Mouse (Mus musculus) liver, adult 2 months (tissue): ENCODE results near the gene Tll1. TPM values are rescaled to one million over a fixed set of nuclear protein-coding genes. Genes with fewer than 3 reads are reported as not detected.

Source experiments
- DNase-seq: peaks from one replicate; pipeline ENCODE4 v3.0.0-alpha.2; 2011; ENCODE audit warnings: low read depth, low spot score; ENCODE audit errors: extremely low read depth
- H3K27ac ChIP-seq: fragments of 200-500 bp; replicated peaks from 2 replicates; pipeline ENCODE4 v1.5.1; 2012; ENCODE audit warnings: low read depth, mild to moderate bottlenecking, control low read depth, inconsistent platforms, low read length; ENCODE audit not compliant: insufficient read depth
- H3K27me3 ChIP-seq: fragments of 200-500 bp; 2 replicates; pipeline ENCODE4 v1.6.1; 2012; ENCODE audit warnings: mild to moderate bottlenecking, moderate library complexity, low read length, inconsistent platforms; ENCODE audit not compliant: control insufficient read depth, insufficient read depth
- H3K36me3 ChIP-seq: fragments of 200-500 bp; 2 replicates; pipeline ENCODE4 v1.6.1; 2012; ENCODE audit warnings: low read length, inconsistent platforms; ENCODE audit not compliant: control insufficient read depth, insufficient read depth
- H3K4me1 ChIP-seq: fragments of 200-500 bp; 2 replicates; pipeline ENCODE4 v1.6.1; 2011; ENCODE audit warnings: low read length; ENCODE audit not compliant: control insufficient read depth, insufficient read depth
- H3K4me3 ChIP-seq: fragments of 200-500 bp; 2 replicates; pipeline ENCODE4 v1.5.1; 2011; ENCODE audit warnings: low read depth, mild to moderate bottlenecking, control low read depth, low read length, moderate library complexity; ENCODE audit not compliant: insufficient read depth
- H3K79me2 ChIP-seq: fragments of 200-500 bp; 2 replicates; pipeline ENCODE4 v1.6.1; 2012; ENCODE audit warnings: inconsistent platforms, mild to moderate bottlenecking, low read length, moderate library complexity; ENCODE audit not compliant: control insufficient read depth, insufficient read depth
- H3K9ac ChIP-seq: fragments of 200-500 bp; 2 replicates; pipeline ENCODE4 v1.6.1; 2012; ENCODE audit warnings: low read depth, mild to moderate bottlenecking, control low read depth, inconsistent platforms, low read length
- CTCF ChIP-seq: fragments of 200-500 bp; IDR thresholded peaks from 2 replicates; pipeline ENCODE4 v1.5.1; 2011; ENCODE audit warnings: low read depth, low read length, control low read depth
- POLR2A ChIP-seq: fragments of 200-500 bp; IDR thresholded peaks from 2 replicates; pipeline ENCODE4 v1.6.1; 2011; ENCODE audit warnings: low read length, control low read depth; ENCODE audit not compliant: insufficient read depth; ENCODE audit errors: extremely low read depth
- WGBS: fragments of 180-500 bp; shearing (Covaris S2); methylation state at CpG from one replicate; pipeline ENCODE4 v1.1.7; 2018; 5-methylcytosine and 5-hydroxymethylcytosine counted together
- polyA plus RNA-seq: library from polyadenylated mRNA; depleted of rRNA; stranded (reverse); fragments of >200 nt; gene quantifications from 2 replicates; pipeline ENCODE4 v1.2.3, GENCODE M21; 2012
- total RNA-seq: library from RNA; depleted of rRNA; stranded (reverse); fragments of >200 nt; gene quantifications from 2 replicates; pipeline ENCODE4 v1.2.3, GENCODE M21; 2014

Gene Tll1
- total and polyA plus RNA-seq, 2 experiments: under 0.01 TPM; not detected in 1

GRCm38 (mm10) chr8:64152216-64152804, 53.8 kb downstream of the Tll1 start:
- no peak for TF ChIP-seq CTCF
- TF ChIP-seq POLR2A: no peak

DNA sequence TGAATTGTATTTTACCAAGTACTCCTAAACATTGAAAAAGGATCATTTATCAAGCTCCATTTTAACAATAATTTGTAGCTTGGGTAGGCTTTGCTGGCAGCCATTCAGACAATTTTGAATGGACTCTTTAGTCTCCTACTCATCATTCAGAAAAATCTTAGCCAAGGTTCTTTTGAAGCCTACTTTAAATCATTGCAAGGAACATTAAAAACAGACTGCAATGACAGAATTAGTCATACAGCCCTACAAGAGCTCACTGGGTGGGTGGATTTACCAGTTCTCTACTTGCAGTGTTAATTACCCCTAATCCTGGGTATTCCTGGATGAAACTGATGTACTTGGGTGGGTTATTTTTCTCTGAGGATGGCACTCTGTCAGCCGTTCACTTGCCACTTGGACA, 69.5 kb downstream of the Tll1 start:
- no peak for DNase-seq
- H3K4me3 ChIP-seq: no peak overlapping the region
- no peak overlapping the region for H3K9ac ChIP-seq
- TF ChIP-seq POLR2A (no peak), CTCF (no peak)
- 92% methylated on average over 1 of the region's 1 CpGs for WGBS
- H3K27me3 ChIP-seq: no peaks in the 10 kb centered on the region
- H3K4me1 ChIP-seq: no peaks in the 10 kb centered on the region
- H3K79me2 ChIP-seq: no peaks in the 10 kb centered on the region
- H3K36me3 ChIP-seq: no peaks in the 10 kb centered on the region
- no peak overlapping the region for H3K27ac ChIP-seq

More at GRCm38 (mm10) chr8:64152216-64152804, 53.8 kb downstream of the Tll1 start:
- no peaks in the 10 kb centered on the region for H3K27me3 ChIP-seq
- no peak overlapping the region for H3K27ac ChIP-seq
- WGBS: 74% methylated on average over 9 of the region's 9 CpGs
- no peak for DNase-seq
- H3K36me3 ChIP-seq: no peaks in the 10 kb centered on the region
- H3K4me3 ChIP-seq: no peak overlapping the region
- no peaks in the 10 kb centered on the region for H3K4me1 ChIP-seq
- no peaks in the 10 kb centered on the region for H3K79me2 ChIP-seq
- H3K9ac ChIP-seq: no peak overlapping the region

- H3K79me2 ChIP-seq: no peaks in the 10 kb centered on the region
- WGBS: 64% methylated on average over 2 of the region's 2 CpGs
- H3K4me1 ChIP-seq: no peaks in the 10 kb centered on the region
- H3K4me3 ChIP-seq: no peak overlapping the region
- no peaks in the 10 kb centered on the region for H3K27me3 ChIP-seq
- no peak overlapping the region for H3K9ac ChIP-seq
- no peak for DNase-seq
- H3K27ac ChIP-seq: no peak overlapping the region
- H3K36me3 ChIP-seq: no peaks in the 10 kb centered on the region
- TF ChIP-seq POLR2A (no peak), CTCF (no peak)
Measured at GRCm38 (mm10) chr8:64107190-64107589, 98.9 kb downstream of the Tll1 start.

GRCm38 (mm10) chr8:64073396-64073795, 132.7 kb downstream of the Tll1 start:
- Histone ChIP-seq H3K27ac (no peak overlapping the region), H3K27me3 (no peaks in the 10 kb centered on the region), H3K79me2 (no peaks in the 10 kb centered on the region), H3K36me3 (no peaks in the 10 kb centered on the region), H3K9ac (no peak overlapping the region), H3K4me3 (no peak overlapping the region), H3K4me1 (no peaks in the 10 kb centered on the region)
- no peak for TF ChIP-seq CTCF
- TF ChIP-seq POLR2A: no peak
- DNase-seq: no peak
- WGBS: 72% methylated on average over 2 of the region's 2 CpGs

DNA sequence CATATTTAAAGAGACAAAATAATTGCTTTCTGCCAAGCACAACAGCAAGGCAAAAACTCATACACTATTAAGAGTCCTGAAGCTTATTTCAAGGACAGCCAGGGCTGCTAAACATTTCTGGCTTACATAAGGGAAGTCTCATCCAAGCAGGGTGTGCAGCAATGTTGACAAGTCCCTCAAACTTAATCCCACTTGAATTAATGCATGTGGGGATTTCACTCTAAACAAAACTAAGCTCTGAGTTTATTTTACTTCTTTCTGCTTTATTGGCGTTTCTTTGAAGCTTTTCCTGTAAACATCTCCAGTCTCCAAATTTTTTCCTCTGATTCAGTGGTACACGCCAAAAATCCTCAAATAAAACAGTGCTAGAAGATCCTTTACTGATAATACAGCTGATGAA, 146.2 kb downstream of the Tll1 start:
- Histone ChIP-seq H3K27me3 (no peaks in the 10 kb centered on the region), H3K79me2 (no peaks in the 10 kb centered on the region), H3K36me3 (no peaks in the 10 kb centered on the region), H3K9ac (no peak overlapping the region), H3K4me3 (no peak overlapping the region), H3K27ac (no peak overlapping the region), H3K4me1 (no peaks in the 10 kb centered on the region)
- 52% methylated on average over 2 of the region's 2 CpGs for WGBS
- DNase-seq: no peak
- TF ChIP-seq POLR2A (no peak), CTCF (no peak)

DNA sequence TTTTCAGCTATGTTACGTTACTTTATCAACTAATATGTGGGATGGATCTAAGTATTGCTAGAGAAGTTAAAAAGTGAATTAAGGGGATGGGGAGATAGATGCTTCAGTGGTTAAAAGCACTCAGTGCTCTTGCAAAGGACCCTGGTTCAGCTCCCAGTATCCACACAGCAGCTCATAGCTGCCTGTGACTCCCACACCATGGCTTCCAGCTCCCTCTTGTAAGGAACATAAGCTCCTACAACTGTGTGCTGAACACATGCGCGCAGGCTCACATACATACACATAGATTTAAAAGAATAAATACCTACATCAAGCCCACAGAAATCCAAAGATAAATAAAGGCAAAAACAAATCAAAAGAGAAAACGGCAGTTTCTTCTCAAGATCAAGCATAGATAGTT, 148.5 kb downstream of the Tll1 start:
- no peak for TF ChIP-seq CTCF
- TF ChIP-seq POLR2A: no peak
- H3K9ac ChIP-seq: no peak overlapping the region
- no peak overlapping the region for H3K4me3 ChIP-seq
- H3K4me1 ChIP-seq: no peaks in the 10 kb centered on the region
- no peaks in the 10 kb centered on the region for H3K36me3 ChIP-seq
- no peaks in the 10 kb centered on the region for H3K27me3 ChIP-seq
- no peak overlapping the region for H3K27ac ChIP-seq
- DNase-seq: no peak
- WGBS: 79% methylated on average over 4 of the region's 4 CpGs
- H3K79me2 ChIP-seq: no peaks in the 10 kb centered on the region
